Mouse (Mus musculus) hindbrain, postnatal 0 days (tissue): Measurements from ENCODE around the gene Cd68. TPM values are rescaled to one million over a fixed set of nuclear protein-coding genes. Genes with fewer than 3 reads are reported as not detected.

ENCODE experiments used
- ATAC-seq: fragments of 200-750 bp; cut with Nextera tagmentation; 2 replicates; pipeline ENCODE4 v1.8.0; 2017; ENCODE audit warnings: mild to moderate bottlenecking, moderate TSS enrichment, moderate library complexity
- DNase-seq: peaks from one replicate; pipeline ENCODE4 v3.0.0-alpha.2; 2015; ENCODE audit warnings: low spot score
- H3K27ac ChIP-seq: fragments of 300-500 bp; sonication (generic); 2 replicates; pipeline ENCODE4 v1.5.1; 2014; ENCODE audit warnings: mild to moderate bottlenecking
- H3K27me3 ChIP-seq: fragments of 300-500 bp; sonication (generic); 2 replicates; pipeline ENCODE4 v1.6.1; 2014; ENCODE audit warnings: low read length, mixed read lengths; ENCODE audit not compliant: insufficient read depth
- H3K36me3 ChIP-seq: fragments of 300-500 bp; sonication (generic); 2 replicates; pipeline ENCODE4 v1.6.1; 2014; ENCODE audit warnings: low read length, mixed read lengths; ENCODE audit not compliant: insufficient read depth
- H3K4me1 ChIP-seq: fragments of 300-500 bp; sonication (generic); 2 replicates; pipeline ENCODE4 v1.6.1; 2014; ENCODE audit warnings: antibody characterized with exemption, low read length, mixed read lengths; ENCODE audit not compliant: insufficient read depth
- H3K4me2 ChIP-seq: fragments of 300-500 bp; sonication (generic); 2 replicates; pipeline ENCODE4 v1.6.1; 2014; ENCODE audit warnings: low read depth, mild to moderate bottlenecking, low read length, moderate library complexity, mixed read lengths
- H3K4me3 ChIP-seq: fragments of 300-500 bp; sonication (generic); 2 replicates; pipeline ENCODE4 v1.5.1; 2014; ENCODE audit warnings: low read length
- H3K9ac ChIP-seq: fragments of 300-500 bp; sonication (generic); replicated peaks from 2 replicates; pipeline ENCODE4 v1.6.1; 2014; ENCODE audit warnings: mild to moderate bottlenecking, low read length, moderate library complexity, mixed read lengths
- H3K9me3 ChIP-seq: fragments of 300-500 bp; sonication (generic); 2 replicates; pipeline ENCODE4 v1.6.1; 2016; ENCODE audit warnings: low read length, mixed read lengths
- CTCF ChIP-seq: IDR thresholded peaks from 2 replicates; pipeline ENCODE4 v1.5.1; 2016; ENCODE audit warnings: antibody characterized with exemption, control low read depth, low read depth
- WGBS: fragments of 180-500 bp; shearing (Covaris S2); extraction: QIAGEN DNeasy Blood & Tissue Kit; methylation state at CpG from one replicate; pipeline ENCODE4 v1.1.7; 2014; 5-methylcytosine and 5-hydroxymethylcytosine counted together
- polyA plus RNA-seq: library from polyadenylated mRNA; unstranded; fragments of >200 nt; fragmentation: Nextera tagmentation; extraction: Ambion mirVana; gene quantifications from 2 replicates; pipeline ENCODE4 v1.2.1, GENCODE M21; 2015
- total RNA-seq: library from RNA; depleted of rRNA; stranded (reverse); fragments of >200 nt; gene quantifications from 2 replicates; pipeline ENCODE4 v1.2.3, GENCODE M21; 2014

The Cd68 gene
- total and polyA plus RNA-seq, 2 experiments from 2014 or later, result 6.0 to 12.0 TPM

DNA sequence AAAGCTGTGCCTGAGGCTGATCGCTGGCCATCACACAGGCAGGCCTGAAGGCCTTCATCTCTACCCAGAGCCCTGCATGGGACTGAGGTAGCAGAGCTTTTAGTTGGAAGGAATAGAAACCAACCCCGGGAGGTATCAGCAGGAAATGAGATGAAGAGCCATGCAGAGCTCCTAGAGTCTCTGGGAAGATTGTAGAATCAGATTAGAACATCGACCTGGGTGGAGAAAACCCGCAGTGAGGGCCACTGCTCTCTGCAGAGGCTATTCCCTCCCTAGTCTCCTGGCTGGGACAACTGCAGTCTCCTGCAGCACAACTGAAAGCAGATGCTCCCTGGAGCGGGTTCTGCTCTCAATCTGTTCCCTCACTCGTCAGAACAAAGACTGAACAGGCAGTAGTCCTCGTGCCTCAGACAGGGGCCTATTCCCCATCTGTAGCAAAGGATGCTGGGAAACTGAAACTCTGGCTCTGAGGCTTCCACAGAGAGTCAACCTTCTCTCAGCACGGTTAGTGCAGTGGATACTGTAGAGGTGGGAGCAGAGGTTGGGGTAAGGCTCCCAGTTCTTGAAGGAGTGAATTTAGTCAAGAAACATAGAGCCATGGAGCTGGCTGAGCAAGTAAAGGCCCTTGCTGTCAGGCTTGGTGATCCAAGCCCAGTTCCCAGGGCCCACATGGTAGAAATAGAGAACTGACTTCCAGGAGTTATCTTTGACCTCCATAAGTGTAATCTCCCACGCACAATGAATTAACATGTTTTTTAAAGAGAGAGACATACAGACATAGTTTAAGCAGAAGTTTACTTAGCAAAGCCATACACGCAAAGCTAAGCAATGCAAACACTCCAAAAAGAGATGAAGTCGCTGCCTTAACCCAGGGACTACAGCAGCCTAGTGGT is 43.8 kb upstream of the Cd68 start:
- WGBS, result 46% methylated on average over 11 of the region's 11 CpGs
- Histone ChIP-seq H3K4me2 (no peak overlapping the region), H3K36me3 (no peaks in the 10 kb centered on the region), H3K4me1 (0 out of 2 replicates have a peak, but pooled peaks cover 5% of the 10 kb centered on the region), H3K27ac (peak overlapping the region; percentile 3; the same call in 1 of the 2 replicates), H3K27me3 (no peaks in the 10 kb centered on the region), H3K4me3 (no peak overlapping the region), H3K9ac (no peak overlapping the region), H3K9me3 (no peaks in the 10 kb centered on the region)
- no peak for TF ChIP-seq CTCF
- no peak for ATAC-seq
- no peak for DNase-seq

DNA sequence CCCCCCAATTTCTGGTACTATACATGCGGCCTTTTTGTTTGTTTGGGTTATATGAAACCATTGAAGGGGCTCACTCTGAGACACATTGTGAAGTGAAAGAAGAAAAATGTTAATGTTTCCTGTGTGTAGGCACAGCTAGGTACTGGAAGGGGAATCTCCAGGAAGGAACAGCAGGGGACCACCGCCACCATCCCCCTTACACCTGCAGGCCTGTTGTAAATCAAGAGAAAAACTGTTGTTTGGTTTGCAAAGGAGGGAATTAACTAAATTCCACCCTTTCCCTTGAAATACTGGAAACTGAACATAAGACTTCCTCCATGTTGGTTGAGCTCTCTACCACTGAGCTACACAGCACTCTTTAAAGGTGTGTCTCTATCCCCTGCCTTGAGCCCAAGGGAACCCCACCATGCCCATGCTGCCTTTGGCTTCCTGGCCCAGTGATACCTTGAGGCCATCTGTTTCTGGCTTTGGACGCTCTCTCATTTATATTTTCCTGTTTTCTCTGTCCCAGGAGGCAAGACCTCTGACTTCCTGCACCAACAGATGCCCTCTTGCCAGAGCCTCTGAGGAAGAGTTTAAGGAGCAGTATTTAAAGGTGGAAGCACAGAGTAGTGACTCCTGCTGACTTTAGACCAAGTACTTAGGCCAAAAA is 42.8 kb upstream of the Cd68 start:
- 0 out of 2 replicates have a peak, but pooled peaks cover 5% of the 10 kb centered on the region for H3K4me1 ChIP-seq
- H3K27me3 ChIP-seq, result no peaks in the 10 kb centered on the region
- no peak overlapping the region for H3K9ac ChIP-seq
- H3K4me2 ChIP-seq, result no peak overlapping the region
- no peaks in the 10 kb centered on the region for H3K9me3 ChIP-seq
- DNase-seq (no peak), ATAC-seq (no peak)
- WGBS, result 78% methylated on average over 3 of the region's 3 CpGs
- no peak overlapping the region for H3K27ac ChIP-seq
- no peak overlapping the region for H3K4me3 ChIP-seq
- no peaks in the 10 kb centered on the region for H3K36me3 ChIP-seq
- no peak for TF ChIP-seq CTCF

DNA sequence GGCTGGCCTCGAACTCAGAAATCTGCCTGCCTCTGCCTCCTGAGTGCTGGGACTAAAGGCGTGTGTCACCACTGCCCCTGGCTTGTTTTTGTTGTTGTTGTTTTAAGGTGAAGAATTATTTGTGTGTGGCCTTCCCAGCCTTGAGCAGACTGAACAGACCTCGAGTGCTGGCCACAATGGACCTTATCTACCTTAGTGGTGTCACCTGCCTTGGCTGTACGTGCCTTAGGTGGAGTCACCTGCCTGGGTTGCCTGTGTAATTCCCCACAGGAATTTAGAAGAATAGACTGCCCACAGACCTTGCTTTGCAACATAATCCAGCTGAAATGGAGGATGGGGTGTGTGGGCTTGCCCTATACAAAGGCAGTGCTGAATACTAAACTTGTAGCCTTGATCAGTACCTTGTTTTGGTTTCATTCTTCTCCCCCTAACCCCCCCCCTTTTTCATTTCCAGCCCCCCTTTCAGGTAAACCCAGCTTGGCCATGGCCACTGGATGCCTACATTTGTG is 42.0 kb upstream of the Cd68 start:
- H3K27me3 ChIP-seq, result no peaks in the 10 kb centered on the region
- no peaks in the 10 kb centered on the region for H3K36me3 ChIP-seq
- no peaks in the 10 kb centered on the region for H3K9me3 ChIP-seq
- no peak overlapping the region for H3K4me3 ChIP-seq
- 87% methylated on average over 4 of the region's 4 CpGs for WGBS
- ATAC-seq, result no peak
- H3K4me2 ChIP-seq, result no peak overlapping the region
- no peak for TF ChIP-seq CTCF
- no peak for DNase-seq
- H3K4me1 ChIP-seq, result 0 out of 2 replicates have a peak, but pooled peaks cover 5% of the 10 kb centered on the region
- H3K9ac ChIP-seq, result no peak overlapping the region
- no peak overlapping the region for H3K27ac ChIP-seq

DNA sequence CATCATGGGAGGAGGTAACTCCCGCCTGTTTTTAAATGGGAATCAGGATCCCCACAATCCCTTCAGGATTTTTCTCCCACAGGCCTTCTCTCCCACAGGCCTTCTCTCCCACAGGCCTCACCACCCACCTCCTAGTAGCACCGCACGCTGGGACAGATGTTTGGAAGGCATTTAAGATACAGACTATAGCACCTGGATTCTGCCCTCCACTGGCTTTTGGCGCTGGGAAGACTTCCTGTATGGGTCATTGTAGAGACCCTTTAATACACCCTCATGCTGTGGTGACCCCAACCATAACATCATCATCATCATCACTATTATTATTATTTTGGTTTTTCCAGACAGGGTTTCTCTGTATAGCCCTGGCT is 41.5 kb upstream of the Cd68 start:
- WGBS, result 86% methylated on average over 4 of the region's 4 CpGs
- no peaks in the 10 kb centered on the region for H3K9me3 ChIP-seq
- no peak overlapping the region for H3K4me2 ChIP-seq
- DNase-seq, result no peak
- no peaks in the 10 kb centered on the region for H3K27me3 ChIP-seq
- no peak overlapping the region for H3K9ac ChIP-seq
- peak overlapping the region; percentile 32; the same call in 1 of the 2 replicates for H3K27ac ChIP-seq
- no peak for ATAC-seq
- H3K4me3 ChIP-seq, result no peak overlapping the region
- no peak for TF ChIP-seq CTCF
- no peaks in the 10 kb centered on the region for H3K36me3 ChIP-seq
- H3K4me1 ChIP-seq, result 0 out of 2 replicates have a peak, but pooled peaks cover 5% of the 10 kb centered on the region

DNA sequence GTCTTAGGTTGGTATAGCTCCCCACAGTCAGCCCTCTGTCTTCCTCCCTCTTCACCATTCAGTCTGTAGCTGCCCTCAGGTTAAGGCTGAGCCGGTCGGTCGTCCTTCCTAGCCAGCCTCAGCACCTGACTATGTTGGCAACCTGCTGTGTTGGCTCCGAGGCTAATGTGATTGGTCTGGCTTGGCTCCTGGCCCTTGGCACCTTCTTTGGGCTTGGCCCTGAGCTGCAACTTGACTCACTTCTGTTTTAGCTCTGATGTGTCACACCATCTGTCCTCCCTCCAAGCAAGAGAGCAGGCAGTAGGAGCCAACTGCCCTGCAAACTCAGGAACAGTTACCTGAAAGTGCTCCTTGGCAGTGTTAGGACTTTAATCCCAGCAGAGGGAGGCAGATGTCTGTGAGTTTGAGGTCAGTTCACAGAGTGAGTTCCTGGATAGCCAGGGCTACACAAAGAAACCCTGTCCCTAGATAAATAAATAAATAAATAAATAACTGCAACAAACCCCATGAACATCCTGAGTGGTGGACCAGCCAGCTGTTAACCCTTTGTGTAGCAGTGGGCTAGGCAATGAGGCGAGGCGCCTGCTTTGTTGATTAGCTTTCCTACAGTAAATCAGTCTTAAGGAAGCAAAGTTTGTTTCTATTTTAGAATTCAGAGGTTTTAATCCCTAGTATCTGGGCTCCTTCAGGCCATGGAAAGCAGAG is 41.0 kb upstream of the Cd68 start:
- H3K27me3 ChIP-seq, result no peaks in the 10 kb centered on the region
- no peak for TF ChIP-seq CTCF
- H3K36me3 ChIP-seq, result no peaks in the 10 kb centered on the region
- 0 out of 2 replicates have a peak, but pooled peaks cover 5% of the 10 kb centered on the region for H3K4me1 ChIP-seq
- peak; percentile 71; the same call in 1 of the 2 replicates for ATAC-seq
- H3K27ac ChIP-seq, result peak overlapping the region; percentile 32
- H3K4me2 ChIP-seq, result no peak overlapping the region
- DNase-seq, result peak; percentile 65
- no peak overlapping the region for H3K4me3 ChIP-seq
- no peaks in the 10 kb centered on the region for H3K9me3 ChIP-seq
- WGBS, result 27% methylated on average over 6 of the region's 6 CpGs
- no peak overlapping the region for H3K9ac ChIP-seq

DNA sequence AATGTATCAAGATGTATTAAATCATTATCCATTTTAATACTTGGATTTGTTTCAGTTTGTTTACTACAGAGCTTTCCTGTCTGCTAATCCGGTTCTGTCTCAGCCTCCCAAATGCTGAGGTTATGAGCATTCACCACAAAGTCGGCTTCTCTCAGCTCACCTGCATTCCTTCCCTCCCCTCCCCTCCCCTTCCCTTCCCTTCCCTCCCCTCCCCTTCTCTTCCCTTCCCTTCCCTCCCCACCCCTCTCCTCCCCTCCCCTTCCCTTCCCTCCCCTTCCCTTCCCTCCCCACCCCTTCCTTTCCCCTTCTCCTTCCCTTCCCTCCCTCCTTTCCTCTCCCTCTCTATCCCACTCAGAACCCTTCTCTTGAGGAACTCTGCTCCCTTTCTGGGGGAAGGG is 38.7 kb upstream of the Cd68 start:
- DNase-seq (no peak), ATAC-seq (no peak)
- Histone ChIP-seq H3K27ac (no peak overlapping the region), H3K9me3 (no peaks in the 10 kb centered on the region), H3K4me1 (0 out of 2 replicates have a peak, but pooled peaks cover 5% of the 10 kb centered on the region), H3K9ac (no peak overlapping the region), H3K4me3 (no peak overlapping the region), H3K36me3 (no peaks in the 10 kb centered on the region), H3K4me2 (no peak overlapping the region), H3K27me3 (no peaks in the 10 kb centered on the region)
- no peak for TF ChIP-seq CTCF
- 55% methylated on average over 2 of the region's 2 CpGs for WGBS
